Mouse (Mus musculus) cortical plate, adult 2 months (tissue): Measurements from ENCODE around the gene Ankrd13b. TPM values are rescaled to one million over a fixed set of nuclear protein-coding genes. Genes with fewer than 3 reads are reported as not detected.

Experiments
- H3K27ac ChIP-seq: fragments of 200-500 bp; 2 replicates; pipeline ENCODE4 v1.5.1; 2012; ENCODE audit warnings: low read length, control low read depth, inconsistent platforms; ENCODE audit not compliant: insufficient read depth
- H3K4me1 ChIP-seq: fragments of 200-500 bp; 2 replicates; pipeline ENCODE4 v1.6.1; 2011; ENCODE audit warnings: low read length; ENCODE audit not compliant: control insufficient read depth, insufficient read depth
- H3K4me3 ChIP-seq: fragments of 200-500 bp; 2 replicates; pipeline ENCODE4 v1.5.1; 2011; ENCODE audit warnings: mild to moderate bottlenecking, low read length, control low read depth; ENCODE audit not compliant: insufficient read depth
- CTCF ChIP-seq: fragments of 200-500 bp; IDR thresholded peaks from 2 replicates; pipeline ENCODE4 v1.5.1; 2011; ENCODE audit warnings: mild to moderate bottlenecking, control low read depth, low read length; ENCODE audit not compliant: insufficient read depth; ENCODE audit errors: extremely low read depth
- POLR2A ChIP-seq: fragments of 200-500 bp; IDR thresholded peaks from 2 replicates; pipeline ENCODE4 v1.6.1; 2011; ENCODE audit warnings: mild to moderate bottlenecking, low read length, control low read depth; ENCODE audit not compliant: insufficient read depth; ENCODE audit errors: extremely low read depth
- polyA plus RNA-seq: library from polyadenylated mRNA; depleted of rRNA; stranded (reverse); fragments of >200 nt; gene quantifications from 2 replicates; pipeline ENCODE4 v1.2.3, GENCODE M21; 2012

The Ankrd13b gene
- polyA plus RNA-seq, 1 experiment = 150 TPM

GRCm38 (mm10) chr11:77465111-77465510 lies 24.4 kb downstream of the Ankrd13b start:
- no peaks in the 10 kb centered on the region; the same call in 1 of the 2 replicates for H3K4me1 ChIP-seq
- no peak overlapping the region for H3K27ac ChIP-seq
- H3K4me3 ChIP-seq = no peak overlapping the region
- TF ChIP-seq CTCF (no peak), POLR2A (no peak)

- TF ChIP-seq CTCF = no peak
- no peak for TF ChIP-seq POLR2A
These were observed 24.8 kb downstream of the Ankrd13b start for GRCm38 (mm10) chr11:77464684-77465083.

GRCm38 (mm10) chr11:77463786-77464185 lies 25.7 kb downstream of the Ankrd13b start:
- H3K27ac ChIP-seq = no peak overlapping the region
- H3K4me1 ChIP-seq = no peaks in the 10 kb centered on the region; the same call in 1 of the 2 replicates
- no peak for TF ChIP-seq POLR2A
- TF ChIP-seq CTCF = no peak
- H3K4me3 ChIP-seq = no peak overlapping the region; the same call in 1 of the 2 replicates

More at GRCm38 (mm10) chr11:77464684-77465083, 24.8 kb downstream of the Ankrd13b start:
- Histone ChIP-seq H3K4me3 (no peak overlapping the region), H3K4me1 (no peaks in the 10 kb centered on the region; the same call in 1 of the 2 replicates), H3K27ac (no peak overlapping the region)

- Histone ChIP-seq H3K27ac (no peak overlapping the region), H3K4me1 (no peaks in the 10 kb centered on the region; the same call in 1 of the 2 replicates), H3K4me3 (peak overlapping the region; percentile 26)
- TF ChIP-seq POLR2A = no peak
- no peak for TF ChIP-seq CTCF
These were observed 26.4 kb downstream of the Ankrd13b start for GRCm38 (mm10) chr11:77463101-77463445.

- TF ChIP-seq CTCF (no peak), POLR2A (no peak; the same call in 1 of the 2 replicates)
- no peak within 1 kb of the TSS for H3K27ac ChIP-seq
- H3K4me3 ChIP-seq = peak within 1 kb of the TSS; percentile 26
- no peaks in the 10 kb centered on the region; the same call in 1 of the 2 replicates for H3K4me1 ChIP-seq
These were observed 27.0 kb downstream of the Ankrd13b start, which contains the start of gene Coro6 for GRCm38 (mm10) chr11:77462283-77463100. TSS of gene Coro6 (plus strand) at chr11:77462411.

GRCm38 (mm10) chr11:77461856-77462255 lies 27.6 kb downstream of the Ankrd13b start:
- H3K27ac ChIP-seq = no peak overlapping the region
- H3K4me3 ChIP-seq = peak overlapping the region; percentile 26
- no peaks in the 10 kb centered on the region; the same call in 1 of the 2 replicates for H3K4me1 ChIP-seq
- no peak for TF ChIP-seq POLR2A
- TF ChIP-seq CTCF = no peak

GRCm38 (mm10) chr11:77456866-77457265 lies 32.6 kb downstream of the Ankrd13b start:
- H3K4me3 ChIP-seq = no peak overlapping the region
- no peak overlapping the region for H3K27ac ChIP-seq
- TF ChIP-seq POLR2A (no peak), CTCF (no peak)
- H3K4me1 ChIP-seq = no peaks in the 10 kb centered on the region; the same call in 1 of the 2 replicates

- Histone ChIP-seq H3K27ac (no peak overlapping the region), H3K4me3 (no peak overlapping the region), H3K4me1 (no peaks in the 10 kb centered on the region; the same call in 1 of the 2 replicates)
- TF ChIP-seq POLR2A = no peak
- no peak for TF ChIP-seq CTCF
These were observed 33.5 kb downstream of the Ankrd13b start for GRCm38 (mm10) chr11:77455770-77456510.

GRCm38 (mm10) chr11:77453388-77453787 lies 36.1 kb downstream of the Ankrd13b start:
- no peaks in the 10 kb centered on the region; the same call in 1 of the 2 replicates for H3K4me1 ChIP-seq
- no peak overlapping the region for H3K27ac ChIP-seq
- TF ChIP-seq POLR2A (no peak), CTCF (no peak)
- H3K4me3 ChIP-seq = no peak overlapping the region
